Comparison of ENCODE assay signal across 23 mouse cellular contexts in the genomic region with DNA sequence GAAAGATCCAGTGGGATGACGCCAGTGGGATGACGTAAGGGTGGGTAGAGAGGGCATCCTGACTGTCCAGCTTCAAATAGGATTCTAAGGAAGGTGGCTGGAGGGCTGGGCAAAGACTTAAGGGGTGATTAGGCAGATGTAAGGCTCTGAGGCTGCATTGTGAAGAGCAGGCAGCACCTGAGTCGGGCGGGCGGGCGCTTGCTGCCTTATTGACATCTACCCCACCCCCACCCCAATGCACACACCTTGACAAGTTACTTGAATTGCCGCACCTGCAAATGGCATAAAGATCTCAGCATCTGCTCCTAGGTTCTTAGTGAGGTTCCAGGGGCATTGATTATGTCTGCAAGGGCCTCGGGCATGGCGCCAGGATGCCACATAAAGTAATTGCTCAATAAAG. TPM values are rescaled to one million over a fixed set of nuclear protein-coding genes. Genes with fewer than 3 reads are reported as not detected.
DNase-seq lines count a peak whose midpoint lies in the region; ATAC-seq and TF ChIP-seq lines count a peak whose summit lies in the region.
"Had no signal": no experiment of that assay in that cellular context is flagged by ENCODE, and none has a peak within 500 bp of the region (broad histone marks: within the 10 kb centered on the region; RNA-seq: fewer than 3 reads in every experiment).

No protein-coding gene starts in this region.

- TF ChIP-seq CTCF in E14TG2a.4 (conservative IDR thresholded peaks at IDR 0.05; ENCODE audit: low read length) (no peak), ES-Bruce4 (IDR thresholded peaks at IDR 0.05; ENCODE audit: low read depth, low read length) (no peak)
- no peak for TF ChIP-seq CTCF in forebrain, postnatal 0 days (IDR thresholded peaks at IDR 0.05; ENCODE audit: low read depth)

- intact Hi-C loops in left cerebral cortex, postnatal 36 days (cut with DNase I), result no loop called here

- peaks cover 70% of the 10 kb centered on the region for H3K4me1 ChIP-seq in E14TG2a.4 (replicated peaks; ENCODE audit: low read depth, low read length)
- peaks cover 17% of the 10 kb centered on the region for H3K4me1 ChIP-seq in ES-Bruce4 (ENCODE audit: control insufficient read depth, insufficient read depth, low read length)
- H3K4me1 ChIP-seq in forebrain, embryonic 11.5 days (replicated peaks; ENCODE audit: control insufficient read depth, insufficient read depth, low read length), result peaks cover 29% of the 10 kb centered on the region
- peaks cover 4% of the 10 kb centered on the region; the same call in 1 of the 2 replicates for H3K4me1 ChIP-seq in forebrain, postnatal 0 days (ENCODE audit: insufficient read depth)
- H3K4me1 ChIP-seq: intestine, embryonic 15.5 days had no signal

- 0 out of 2 replicates have a peak, but pooled peaks have one; percentile 56 for TF ChIP-seq EP300 in ES-Bruce4 (IDR thresholded peaks at IDR 0.05; ENCODE audit: insufficient read depth, low read depth, low read length)

- 37% methylated on average over 9 of the region's 9 CpGs for WGBS in forebrain, embryonic 11.5 days
- 38% methylated on average over 9 of the region's 9 CpGs for WGBS in forebrain, postnatal 0 days

- no peak for DNase-seq in forebrain, embryonic 11.5 days (ENCODE audit: low spot score)
- DNase-seq in forebrain, postnatal 0 days, result no peak
- DNase-seq in adrenal gland, adult 18-20 months (ENCODE audit: low spot score in 2 of 2), result no peak
- DNase-seq in cerebellum, postnatal 14 days, result no peak
- DNase-seq in testis, postnatal 10 days (ENCODE audit: low spot score), result no peak
- DNase-seq in left cerebral cortex, postnatal 36 days (ENCODE audit: low spot score in 2 of 2), result no peak
- DNase-seq: gastrocnemius, postnatal 10 days; heart, postnatal 4 days; kidney, adult 8-10 months; kidney, postnatal 10 days; lung, adult 18-20 months; lung, postnatal 10 days had no signal

- peak overlapping the region; percentile 68 for H3K27ac ChIP-seq in ES-Bruce4 (ENCODE audit: insufficient read depth, low read length)
- peak overlapping the region; percentile 80; the same call in 1 of the 2 replicates for H3K27ac ChIP-seq in forebrain, embryonic 11.5 days (ENCODE audit: low read depth, low read length)
- peak overlapping the region; percentile 57 for H3K27ac ChIP-seq in forebrain, postnatal 0 days (ENCODE audit: low read depth, low read length)
- H3K27ac ChIP-seq: heart, embryonic 10.5 days; intestine, embryonic 15.5 days; limb, embryonic 12.5 days had no signal

- H3K27me3 ChIP-seq in E14TG2a.4 (ENCODE audit: insufficient read depth, low read length), result peaks cover 23% of the 10 kb centered on the region
- no peaks in the 10 kb centered on the region for H3K27me3 ChIP-seq in ES-Bruce4 (ENCODE audit: control insufficient read depth, insufficient read depth, low read length, poor library complexity, severe bottlenecking)
- H3K27me3 ChIP-seq in forebrain, embryonic 11.5 days (ENCODE audit: control insufficient read depth, insufficient read depth, low read length), result peaks cover 4% of the 10 kb centered on the region
- no peaks in the 10 kb centered on the region for H3K27me3 ChIP-seq in forebrain, postnatal 0 days (ENCODE audit: insufficient read depth, low read length)
- H3K27me3 ChIP-seq: Patski had no signal

- H3K9me3 ChIP-seq in E14TG2a.4 (ENCODE audit: low read length), result no peaks in the 10 kb centered on the region
- H3K9me3 ChIP-seq in ES-Bruce4 (replicated peaks; ENCODE audit: control insufficient read depth, insufficient read depth, low read length, poor library complexity, severe bottlenecking), result no peaks in the 10 kb centered on the region
- no peaks in the 10 kb centered on the region for H3K9me3 ChIP-seq in forebrain, embryonic 11.5 days (ENCODE audit: control insufficient read depth, low read length)
- no peaks in the 10 kb centered on the region for H3K9me3 ChIP-seq in forebrain, postnatal 0 days (ENCODE audit: low read length)
- H3K9me3 ChIP-seq: heart, embryonic 10.5 days; intestine, embryonic 15.5 days; limb, embryonic 12.5 days had no signal

- H3K9ac ChIP-seq in ES-Bruce4 (ENCODE audit: low read depth, poor library complexity, severe bottlenecking), result peak overlapping the region; percentile 17; the same call in 1 of the 2 replicates
- H3K9ac ChIP-seq in forebrain, embryonic 11.5 days (ENCODE audit: low read length), result no peak overlapping the region
- no peak overlapping the region for H3K9ac ChIP-seq in forebrain, postnatal 0 days
- H3K9ac ChIP-seq: intestine, embryonic 15.5 days; limb, embryonic 12.5 days had no signal

- no peak overlapping the region; the same call in 1 of the 2 replicates for H3K4me2 ChIP-seq in forebrain, embryonic 11.5 days (ENCODE audit: low read depth, low read length, severe bottlenecking)
- no peak overlapping the region for H3K4me2 ChIP-seq in forebrain, postnatal 0 days (ENCODE audit: low read depth)
- H3K4me2 ChIP-seq: intestine, embryonic 15.5 days; liver, embryonic 11.5 days had no signal

- H3K36me3 ChIP-seq in E14TG2a.4 (ENCODE audit: insufficient read depth, low read length), result no peaks in the 10 kb centered on the region
- no peaks in the 10 kb centered on the region for H3K36me3 ChIP-seq in ES-Bruce4 (ENCODE audit: control insufficient read depth, insufficient read depth, low read length, poor library complexity, severe bottlenecking)
- no peaks in the 10 kb centered on the region for H3K36me3 ChIP-seq in forebrain, embryonic 11.5 days (ENCODE audit: control insufficient read depth, insufficient read depth, low read length)
- H3K36me3 ChIP-seq in forebrain, postnatal 0 days (ENCODE audit: insufficient read depth), result no peaks in the 10 kb centered on the region
- H3K36me3 ChIP-seq: G1E; heart, embryonic 10.5 days; intestine, embryonic 15.5 days; limb, embryonic 12.5 days had no signal

- no peak for ATAC-seq in forebrain, embryonic 11.5 days (replicated peaks; ENCODE audit: low FRiP score)
- ATAC-seq in forebrain, postnatal 0 days, result no peak
- ATAC-seq: Patski had no signal

- H3K4me3 ChIP-seq in E14TG2a.4 (replicated peaks; ENCODE audit: low read length) (peak overlapping the region; percentile 59), ES-Bruce4 (ENCODE audit: low read depth, low read length) (0 out of 2 replicates have a peak overlapping the region, but pooled peaks have one; percentile 7)
- no peak overlapping the region for H3K4me3 ChIP-seq in forebrain, embryonic 11.5 days (ENCODE audit: low read depth, low read length)
- no peak overlapping the region for H3K4me3 ChIP-seq in forebrain, postnatal 0 days (ENCODE audit: low read depth, low read length)
- H3K4me3 ChIP-seq: heart, embryonic 10.5 days; intestine, embryonic 15.5 days; limb, embryonic 12.5 days had no signal

- no peak for TF ChIP-seq POLR2A in ES-Bruce4 (IDR thresholded peaks at IDR 0.05; ENCODE audit: insufficient read depth, low read length)

RNA-seq across cellular contexts. Expression of a gene that starts 43.5 kb away (rescaled TPM):
- 10.3 and 12.5 TPM in 2 replicates for polyA plus RNA-seq in ES-Bruce4 (2011; ENCODE audit: insufficient read depth, insufficient read length, low read depth, missing spikeins)
- polyA plus RNA-seq in forebrain, embryonic 11.5 days (2014; fragmentation: Nextera tagmentation; extraction: Ambion mirVana), result 2.0 and 2.7 TPM in 2 replicates
- total RNA-seq in forebrain, postnatal 0 days (2014; rRNA removed), result 21.5 and 23.1 TPM in 2 replicates
- 2.8 and 4.3 TPM in 2 replicates for polyA plus RNA-seq in forebrain, postnatal 0 days (2015; fragmentation: Nextera tagmentation; extraction: Ambion mirVana)
- under 1 TPM; 0.46 to 0.48 TPM for total RNA-seq in adrenal gland, adult 18-20 months (2021)
- total RNA-seq in left cerebral cortex, postnatal 36 days (2021), result 10 to 100 TPM; 44.9 to 48.6 TPM
- total RNA-seq: granulocyte monocyte progenitor cell, adult 5-6 weeks; megakaryocyte progenitor cell, adult 5-6 weeks; neutrophil, adult 5-6 weeks had no signal
- polyA plus RNA-seq: G1E; limb, embryonic 12.5 days; Patski had no signal

Comparison
In these comparisons a context has a peak if more than half of its experiments do, and no peak if none do; other contexts are left out.
1. H3K4me3 ChIP-seq: peak in E14TG2a.4 (single experiment) and ES-Bruce4 (single experiment); none in forebrain, embryonic 11.5 days (single experiment) and forebrain, postnatal 0 days (single experiment).
2. RNA of a gene that starts 43.5 kb away (total RNA-seq): 44.9 to 48.6 TPM in left cerebral cortex, postnatal 36 days and 21.5 to 23.1 TPM in forebrain, postnatal 0 days; 0.46 to 0.48 TPM in adrenal gland, adult 18-20 months; every median in the first group is over 10 times any median in the second.
3. Peak in every context shown above with its lines, with median percentiles within 50 percentile points of each other: H3K27ac ChIP-seq.